Mouse (Mus musculus) neural tube, embryonic 12.5 days (tissue): ENCODE data around the gene Plgrkt. TPM values are rescaled to one million over a fixed set of nuclear protein-coding genes. Genes with fewer than 3 reads are reported as not detected.
A peak's percentile ranks its signal among the peaks of the same experiment; 100 is the strongest.

ENCODE experiments used
- ATAC-seq: fragments of 200-750 bp; cut with Nextera tagmentation; 2 replicates; pipeline ENCODE4 v1.8.0; 2017; ENCODE audit warnings: low read depth, mild to moderate bottlenecking, moderate TSS enrichment, moderate library complexity; ENCODE audit not compliant: low FRiP score
- H3K27ac ChIP-seq: fragments of 300-500 bp; sonication (generic); 2 replicates; pipeline ENCODE4 v1.5.1; 2016
- H3K27me3 ChIP-seq: fragments of 300-500 bp; sonication (generic); replicated peaks from 2 replicates; pipeline ENCODE4 v1.6.1; 2016; ENCODE audit warnings: mild to moderate bottlenecking
- H3K36me3 ChIP-seq: fragments of 300-500 bp; sonication (generic); 2 replicates; pipeline ENCODE4 v1.6.1; 2016; ENCODE audit warnings: mild to moderate bottlenecking
- H3K4me1 ChIP-seq: fragments of 300-500 bp; sonication (generic); 2 replicates; pipeline ENCODE4 v1.6.1; 2016
- H3K4me2 ChIP-seq: fragments of 300-500 bp; sonication (generic); replicated peaks from 2 replicates; pipeline ENCODE4 v1.6.1; 2016; ENCODE audit warnings: mild to moderate bottlenecking
- H3K4me3 ChIP-seq: fragments of 300-500 bp; sonication (generic); 2 replicates; pipeline ENCODE4 v1.5.1; 2016
- H3K9ac ChIP-seq: fragments of 300-500 bp; sonication (generic); 2 replicates; pipeline ENCODE4 v1.6.1; 2016; ENCODE audit warnings: mild to moderate bottlenecking
- H3K9me3 ChIP-seq: fragments of 300-500 bp; sonication (generic); 2 replicates; pipeline ENCODE4 v1.6.1; 2016; ENCODE audit warnings: mild to moderate bottlenecking
- WGBS: fragments of 180-500 bp; shearing (Covaris S2); methylation state at CpG from one replicate; pipeline ENCODE4 v1.1.7; 2016; 5-methylcytosine and 5-hydroxymethylcytosine counted together
- polyA plus RNA-seq: library from polyadenylated mRNA; unstranded; fragments of >200 nt; fragmentation: Nextera tagmentation; extraction: Ambion mirVana; gene quantifications from 2 replicates; pipeline ENCODE4 v1.2.1, GENCODE M21; 2016

Plgrkt gene
- polyA plus RNA-seq, 1 experiment from 2014 or later = 79.7 TPM

DNA sequence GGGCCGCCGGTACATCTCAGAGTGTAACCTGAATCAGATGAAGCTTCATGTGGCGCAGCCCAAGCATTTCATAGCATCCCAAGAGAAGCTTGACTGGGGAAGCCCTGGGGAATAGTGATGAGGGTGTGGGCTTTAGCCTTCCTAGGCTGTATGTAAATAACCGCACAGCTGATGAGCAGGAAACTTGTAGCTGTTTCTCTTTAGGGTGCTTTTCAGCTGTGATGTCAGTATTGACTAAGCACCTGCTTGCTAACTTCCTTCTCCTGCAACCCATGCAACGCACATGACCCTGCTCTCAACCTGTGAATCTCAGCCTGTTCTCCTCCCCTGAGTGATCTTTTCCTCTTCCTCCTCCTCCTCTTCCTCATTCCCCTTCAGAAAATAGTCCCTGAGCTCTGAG lies 3.1 kb downstream of the Plgrkt start:
- Histone ChIP-seq H3K9ac (no peak overlapping the region), H3K4me1 (peaks cover 16% of the 10 kb centered on the region), H3K27ac (no peak overlapping the region), H3K36me3 (no peaks in the 10 kb centered on the region), H3K4me2 (no peak overlapping the region), H3K4me3 (no peak overlapping the region), H3K27me3 (no peaks in the 10 kb centered on the region; the same call in 1 of the 2 replicates), H3K9me3 (no peaks in the 10 kb centered on the region)
- no peak for ATAC-seq
- 82% methylated on average over 5 of the region's 5 CpGs for WGBS

DNA sequence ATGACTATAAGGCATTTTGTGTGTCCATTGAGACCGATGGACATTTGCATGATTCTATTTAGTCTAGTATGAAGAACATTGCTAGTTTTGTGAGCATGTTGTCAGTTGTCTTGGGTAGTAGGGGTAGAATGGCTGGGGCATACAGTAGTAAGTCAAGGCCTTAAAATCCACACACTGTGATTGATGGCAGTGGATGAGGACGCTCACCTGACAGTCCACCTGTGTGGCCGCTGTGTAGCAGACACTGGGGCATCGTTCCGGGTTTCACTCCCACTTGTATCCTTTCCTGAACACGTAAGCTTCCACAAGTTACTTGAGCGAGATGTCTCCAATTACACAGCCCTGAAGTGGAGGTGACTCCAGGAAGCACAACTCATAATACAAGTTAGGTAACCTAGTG lies 3.6 kb downstream of the Plgrkt start:
- WGBS = 89% methylated on average over 7 of the region's 7 CpGs
- no peak for ATAC-seq

DNA sequence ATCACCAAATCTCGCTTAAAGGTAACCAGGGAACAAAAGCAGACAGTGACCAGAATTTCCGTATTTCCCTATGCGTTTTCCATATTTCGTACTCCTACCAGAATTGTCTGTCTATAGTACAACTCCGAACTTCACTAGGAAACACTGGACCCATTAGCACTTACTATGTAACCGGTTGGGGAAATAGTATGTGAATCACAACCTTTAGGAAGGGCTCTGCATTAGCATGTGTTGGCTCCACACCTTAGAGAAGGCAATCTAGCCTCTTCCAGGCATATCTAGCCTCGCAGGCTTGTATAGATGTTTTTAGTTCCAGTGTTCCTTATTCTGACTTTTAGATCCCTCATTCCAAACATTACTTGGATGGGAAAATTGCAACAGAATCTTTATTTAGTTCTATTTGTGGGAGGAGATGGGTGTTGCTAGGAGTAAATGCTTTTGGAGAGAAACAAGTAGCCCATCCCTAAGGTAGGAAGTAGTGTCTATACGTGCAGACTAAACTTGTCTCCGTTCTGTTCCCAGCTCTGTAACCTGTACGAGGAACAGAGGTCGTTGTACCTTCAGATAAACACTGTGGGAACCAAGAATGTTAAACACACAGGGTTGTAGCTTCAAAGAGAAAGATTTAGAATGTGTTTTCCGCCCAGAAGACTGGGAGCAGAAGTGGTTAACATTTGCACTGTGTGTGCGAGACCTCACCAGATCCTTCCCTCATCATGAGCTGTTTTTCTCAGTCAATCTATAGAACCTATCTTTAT lies 4.8 kb downstream of the Plgrkt start:
- H3K9ac ChIP-seq = peak overlapping the region; percentile 73; the same call in 1 of the 2 replicates
- H3K4me1 ChIP-seq = peaks cover 13% of the 10 kb centered on the region
- 52% methylated on average over 13 of the region's 13 CpGs for WGBS
- H3K9me3 ChIP-seq = no peaks in the 10 kb centered on the region
- peak overlapping the region; percentile 67 for H3K4me3 ChIP-seq
- H3K27ac ChIP-seq = no peak overlapping the region
- H3K4me2 ChIP-seq = peak overlapping the region; percentile 78
- H3K36me3 ChIP-seq = 0 out of 2 replicates have a peak, but pooled peaks cover 6% of the 10 kb centered on the region
- H3K27me3 ChIP-seq = no peaks in the 10 kb centered on the region; the same call in 1 of the 2 replicates
- 0 out of 2 replicates have a peak, but pooled peaks have one; percentile 51 for ATAC-seq

More for the DNA sequence above, 3.6 kb downstream of the Plgrkt start:
- H3K4me2 ChIP-seq = no peak overlapping the region
- H3K9me3 ChIP-seq = no peaks in the 10 kb centered on the region
- no peak overlapping the region for H3K9ac ChIP-seq
- no peaks in the 10 kb centered on the region; the same call in 1 of the 2 replicates for H3K27me3 ChIP-seq
- no peak overlapping the region for H3K4me3 ChIP-seq
- H3K4me1 ChIP-seq = peaks cover 16% of the 10 kb centered on the region
- H3K27ac ChIP-seq = no peak overlapping the region
- no peaks in the 10 kb centered on the region for H3K36me3 ChIP-seq

DNA sequence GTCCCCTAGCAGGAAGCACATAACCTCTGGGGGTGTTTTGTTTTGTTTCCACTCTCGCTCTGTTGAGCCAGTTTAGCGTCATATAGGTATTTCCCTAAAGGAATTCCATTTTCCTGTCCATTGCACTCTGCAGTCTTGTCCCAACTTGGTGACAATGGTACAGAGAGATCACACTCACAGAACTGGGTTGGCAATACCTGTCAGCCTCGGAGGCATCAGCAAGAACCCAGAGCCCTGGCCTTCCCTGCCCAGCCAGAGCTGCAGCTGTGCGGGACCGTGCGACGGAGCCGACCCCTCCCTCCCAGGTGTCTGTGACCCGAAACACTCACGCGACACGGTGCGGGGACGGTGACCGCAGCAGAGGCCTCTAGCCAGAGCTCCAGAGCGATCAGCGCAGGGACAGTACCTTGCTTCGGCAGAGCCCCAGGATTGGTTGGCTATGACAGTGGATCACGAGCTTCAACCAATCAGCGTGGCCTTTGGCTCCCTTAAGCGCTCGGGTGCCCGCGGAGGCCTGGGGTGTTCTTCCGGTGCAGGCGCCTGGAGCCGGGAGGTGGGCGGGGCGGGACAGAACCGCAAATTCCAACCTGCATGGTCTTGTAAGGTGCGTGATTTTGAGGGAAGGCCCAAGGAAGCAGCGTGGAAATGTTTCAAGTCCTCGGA lies 5.6 kb downstream of the Plgrkt start:
- Histone ChIP-seq H3K4me1 (peaks cover 7% of the 10 kb centered on the region), H3K9ac (peak overlapping the region; percentile 73), H3K36me3 (0 out of 2 replicates have a peak, but pooled peaks cover 6% of the 10 kb centered on the region), H3K27me3 (no peaks in the 10 kb centered on the region; the same call in 1 of the 2 replicates), H3K4me3 (peak overlapping the region; percentile 67), H3K27ac (no peak overlapping the region), H3K9me3 (no peaks in the 10 kb centered on the region), H3K4me2 (peak overlapping the region; percentile 78)
- peak; percentile 100 for ATAC-seq
- 3% methylated on average over 33 of the region's 33 CpGs for WGBS

DNA sequence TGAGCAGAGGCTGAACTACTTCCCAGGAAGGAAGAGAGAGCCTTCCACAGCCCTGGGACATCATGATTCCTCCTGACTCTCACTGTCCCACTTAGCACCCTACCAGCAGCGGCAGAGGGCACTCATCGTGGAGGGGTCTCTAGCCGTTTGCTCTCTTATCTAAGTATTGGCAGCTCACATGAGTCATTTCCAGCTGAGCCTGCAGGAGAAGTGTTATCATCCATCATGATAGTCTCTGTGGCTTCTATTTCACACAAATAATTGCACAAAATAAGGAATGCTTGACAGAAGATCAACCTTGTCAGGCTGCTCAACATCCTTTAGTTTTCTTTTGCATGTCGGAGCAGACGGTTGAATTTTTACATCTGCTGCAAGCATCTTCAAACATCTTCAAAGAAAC lies 6.9 kb downstream of the Plgrkt start:
- no peak for ATAC-seq
- peaks cover 7% of the 10 kb centered on the region for H3K4me1 ChIP-seq
- 84% methylated on average over 5 of the region's 5 CpGs for WGBS
- no peak overlapping the region for H3K4me2 ChIP-seq
- no peaks in the 10 kb centered on the region; the same call in 1 of the 2 replicates for H3K27me3 ChIP-seq
- no peaks in the 10 kb centered on the region for H3K9me3 ChIP-seq
- no peak overlapping the region for H3K9ac ChIP-seq
- H3K36me3 ChIP-seq = 0 out of 2 replicates have a peak, but pooled peaks cover 6% of the 10 kb centered on the region
- H3K4me3 ChIP-seq = no peak overlapping the region
- H3K27ac ChIP-seq = no peak overlapping the region

DNA sequence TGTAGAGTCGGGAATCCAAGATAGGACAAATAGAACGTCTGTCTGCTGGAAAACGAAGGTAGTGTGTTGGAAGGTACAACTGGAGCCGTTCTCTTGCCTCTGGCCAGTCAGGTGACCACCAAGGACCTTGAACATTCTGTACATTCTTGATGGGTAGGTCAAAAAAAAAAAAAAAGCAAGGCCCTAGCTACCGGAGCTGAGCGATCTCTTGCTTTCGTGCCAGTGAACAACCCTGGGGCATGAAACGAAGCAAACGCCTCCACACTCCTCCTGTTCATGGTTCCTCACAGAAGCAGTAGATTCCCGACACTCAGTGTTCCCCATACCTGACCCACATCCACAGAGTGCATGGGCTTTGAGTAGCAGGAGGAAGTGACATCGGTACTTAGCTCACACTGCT lies 10.9 kb downstream of the Plgrkt start:
- Histone ChIP-seq H3K4me1 (peaks cover 5% of the 10 kb centered on the region), H3K27ac (no peak overlapping the region), H3K4me3 (no peak overlapping the region), H3K9me3 (no peaks in the 10 kb centered on the region), H3K9ac (no peak overlapping the region), H3K27me3 (no peaks in the 10 kb centered on the region), H3K4me2 (no peak overlapping the region), H3K36me3 (peaks cover 8% of the 10 kb centered on the region; the same call in 1 of the 2 replicates)
- ATAC-seq = no peak
- WGBS = 85% methylated on average over 11 of the region's 11 CpGs

DNA sequence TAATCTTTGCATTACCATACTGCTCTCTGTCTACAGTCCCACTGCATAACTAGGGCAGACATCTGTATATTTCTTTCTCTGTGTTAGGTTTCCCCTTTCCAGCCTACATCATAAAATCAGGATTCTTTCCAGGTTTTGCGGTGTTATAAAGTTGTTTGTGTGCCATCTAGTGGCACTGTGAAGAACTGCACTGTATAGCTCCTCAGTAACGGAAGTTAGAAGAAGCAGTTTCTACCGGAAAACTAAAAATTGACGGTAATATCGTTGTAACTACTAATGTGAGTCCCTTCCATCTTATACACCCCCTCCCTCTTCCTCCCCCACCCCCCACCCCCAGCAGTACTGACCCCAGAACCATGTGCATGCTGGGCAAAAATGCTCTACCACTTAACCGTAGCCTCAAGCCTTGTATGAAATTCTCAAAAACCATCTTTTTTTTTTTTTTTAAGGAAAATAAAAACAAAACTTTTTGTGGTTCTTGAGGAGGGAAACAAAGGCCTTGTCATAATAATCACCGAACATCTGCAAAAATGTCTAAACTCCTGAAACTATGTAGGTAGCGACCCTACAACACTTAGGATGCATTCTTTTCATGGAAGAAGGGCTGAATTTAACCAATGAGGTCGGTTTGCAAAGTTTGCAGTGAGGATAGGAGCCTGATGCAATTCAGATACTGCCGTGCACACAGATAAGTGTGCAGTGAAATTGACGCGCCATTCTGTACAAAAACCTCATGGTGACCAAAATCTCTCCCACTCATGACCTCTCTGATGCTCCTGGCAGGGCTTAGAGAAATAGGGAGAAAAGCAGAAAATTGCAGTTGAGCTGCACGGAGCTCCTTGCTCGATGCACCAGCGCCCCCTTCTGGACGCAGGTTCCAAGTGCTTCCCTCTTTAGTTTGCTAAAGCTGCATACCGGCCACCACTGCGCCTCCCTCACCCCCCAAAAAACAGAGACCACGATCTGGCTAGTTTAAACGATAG lies 12.0 kb downstream of the Plgrkt start:
- Histone ChIP-seq H3K27me3 (no peaks in the 10 kb centered on the region), H3K36me3 (peaks cover 8% of the 10 kb centered on the region; the same call in 1 of the 2 replicates), H3K4me2 (peak overlapping the region; percentile 57), H3K9me3 (no peaks in the 10 kb centered on the region), H3K4me3 (peak overlapping the region; percentile 19), H3K9ac (no peak overlapping the region), H3K4me1 (no peaks in the 10 kb centered on the region), H3K27ac (no peak overlapping the region)
- WGBS = 6% methylated on average over 20 of the region's 20 CpGs
- 0 out of 2 replicates have a peak, but pooled peaks have one; percentile 48 for ATAC-seq

DNA sequence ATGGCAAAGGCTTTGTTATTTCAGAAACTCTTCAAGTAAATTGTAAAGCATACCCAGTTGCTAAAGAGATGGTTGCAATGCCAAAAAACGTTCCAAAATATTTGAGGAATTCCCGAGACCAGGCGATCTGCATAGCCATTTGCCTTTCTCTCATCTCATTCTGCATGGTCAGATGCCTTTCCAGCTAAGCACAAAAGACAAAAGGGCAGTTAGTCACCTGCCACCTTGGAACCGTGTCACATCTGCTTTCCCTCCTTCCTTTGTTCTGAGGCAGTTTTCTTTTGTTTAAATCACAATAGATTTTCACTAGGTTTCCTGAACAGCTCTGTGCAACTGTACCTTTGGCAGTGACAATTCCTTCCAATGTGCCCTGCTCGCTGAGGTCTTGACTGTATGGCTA lies 16.2 kb downstream of the Plgrkt start:
- no peak overlapping the region for H3K9ac ChIP-seq
- no peaks in the 10 kb centered on the region for H3K9me3 ChIP-seq
- no peak overlapping the region for H3K27ac ChIP-seq
- 20% methylated on average over 5 of the region's 5 CpGs for WGBS
- no peak overlapping the region for H3K4me3 ChIP-seq
- H3K27me3 ChIP-seq = no peaks in the 10 kb centered on the region
- no peak for ATAC-seq
- no peaks in the 10 kb centered on the region for H3K4me1 ChIP-seq
- H3K36me3 ChIP-seq = peaks cover 9% of the 10 kb centered on the region; the same call in 1 of the 2 replicates
- no peak overlapping the region for H3K4me2 ChIP-seq

DNA sequence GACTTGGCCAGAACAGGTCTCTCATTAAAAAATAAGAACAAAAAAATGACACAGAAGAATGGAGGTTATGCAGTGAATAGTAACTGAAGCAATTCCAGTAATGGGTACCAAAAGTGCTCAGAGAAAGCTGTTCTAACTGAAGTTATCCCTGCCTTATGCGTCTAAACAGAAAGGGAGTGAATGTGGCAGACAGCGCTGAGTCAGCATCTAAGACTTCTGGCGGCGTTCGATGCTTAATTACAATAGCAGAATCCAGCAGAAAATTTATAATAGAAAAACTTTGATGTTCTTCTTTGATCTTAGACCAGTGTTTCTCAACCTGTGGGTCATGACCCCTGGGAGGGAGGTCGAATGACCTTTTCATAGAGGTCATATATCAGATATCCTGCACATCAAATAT lies 21.6 kb downstream of the Plgrkt start:
- Histone ChIP-seq H3K4me2 (no peak overlapping the region), H3K9ac (no peak overlapping the region), H3K36me3 (peaks cover 7% of the 10 kb centered on the region; the same call in 1 of the 2 replicates), H3K27me3 (no peaks in the 10 kb centered on the region), H3K4me3 (no peak overlapping the region), H3K9me3 (no peaks in the 10 kb centered on the region), H3K27ac (no peak overlapping the region), H3K4me1 (no peaks in the 10 kb centered on the region)
- 82% methylated on average over 6 of the region's 6 CpGs for WGBS
- no peak for ATAC-seq

DNA sequence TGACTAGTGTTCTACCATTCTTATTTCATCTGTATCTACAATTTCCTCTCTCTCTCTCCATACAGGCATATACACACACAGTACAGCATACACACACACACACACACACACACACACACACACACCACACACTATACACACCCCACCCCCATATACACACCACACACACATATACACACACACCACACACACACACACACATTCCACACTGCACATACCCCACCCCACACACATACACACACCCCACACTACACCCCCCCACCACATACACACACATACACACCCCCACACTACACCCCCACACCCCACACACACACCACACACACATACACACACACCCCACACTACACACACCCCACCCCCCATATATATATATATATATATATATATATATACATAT lies 22.3 kb downstream of the Plgrkt start:
- Histone ChIP-seq H3K9me3 (no peaks in the 10 kb centered on the region), H3K27me3 (no peaks in the 10 kb centered on the region), H3K27ac (no peak overlapping the region), H3K4me2 (no peak overlapping the region), H3K36me3 (peaks cover 5% of the 10 kb centered on the region; the same call in 1 of the 2 replicates), H3K9ac (no peak overlapping the region), H3K4me1 (no peaks in the 10 kb centered on the region), H3K4me3 (no peak overlapping the region)
- no peak for ATAC-seq

DNA sequence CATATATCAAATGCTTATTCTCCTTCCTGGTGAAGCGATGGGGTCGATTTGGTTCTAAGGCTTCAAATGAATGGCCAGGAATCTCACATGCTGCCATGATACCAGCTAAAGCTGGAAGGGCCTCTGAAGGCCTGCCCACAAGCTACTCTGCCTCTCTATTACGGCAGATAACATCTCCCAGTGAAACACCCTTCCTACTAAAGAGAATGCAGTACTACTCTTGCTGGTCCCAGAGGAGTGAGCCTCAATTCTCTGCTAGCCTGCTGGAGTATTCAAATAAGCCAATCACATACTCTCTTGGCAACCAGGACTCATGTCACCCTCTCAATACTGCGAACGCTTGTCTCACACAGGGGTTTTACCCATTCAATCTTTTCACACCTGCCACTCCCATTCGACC lies 24.9 kb downstream of the Plgrkt start:
- Histone ChIP-seq H3K4me3 (no peak overlapping the region), H3K36me3 (no peaks in the 10 kb centered on the region), H3K9ac (no peak overlapping the region), H3K4me1 (no peaks in the 10 kb centered on the region), H3K27me3 (no peaks in the 10 kb centered on the region), H3K27ac (no peak overlapping the region), H3K9me3 (no peaks in the 10 kb centered on the region), H3K4me2 (no peak overlapping the region)
- ATAC-seq = no peak
- WGBS = 88% methylated on average over 6 of the region's 6 CpGs
